8 mouse cellular contexts compared by ENCODE assay signal in genomic region chr4:45083487-45083886, GRCm38 (mm10). TPM values are rescaled to one million over a fixed set of nuclear protein-coding genes. Genes with fewer than 3 reads are reported as not detected.
DNase-seq lines count a peak whose midpoint lies in the region; ATAC-seq and TF ChIP-seq lines count a peak whose summit lies in the region.

No protein-coding gene starts in this region.

- H3K9me3 ChIP-seq in forebrain, embryonic 11.5 days (ENCODE audit: control insufficient read depth, low read length), result no peaks in the 10 kb centered on the region
- H3K9me3 ChIP-seq in limb, embryonic 10.5 days (replicated peaks), result no peaks in the 10 kb centered on the region

- peak overlapping the region; percentile 96 for H3K4me3 ChIP-seq in gastrocnemius, adult 2 months
- peak overlapping the region; percentile 87 for H3K4me3 ChIP-seq in forebrain, embryonic 11.5 days (ENCODE audit: low read depth, low read length)
- H3K4me3 ChIP-seq in limb, embryonic 10.5 days, result peak overlapping the region; percentile 94
- H3K4me3 ChIP-seq in olfactory bulb, adult 2 months (ENCODE audit: insufficient read depth, low read depth, low read length), result peak overlapping the region; percentile 43

- peaks cover 2% of the 10 kb centered on the region; the same call in 1 of the 2 replicates for H3K36me3 ChIP-seq in forebrain, embryonic 11.5 days (ENCODE audit: control insufficient read depth, insufficient read depth, low read length)
- H3K36me3 ChIP-seq in limb, embryonic 10.5 days, result peaks cover 8% of the 10 kb centered on the region

- no peak for TF ChIP-seq CTCF in gastrocnemius, adult 2 months (IDR thresholded peaks at IDR 0.05)
- no peak for TF ChIP-seq CTCF in olfactory bulb, adult 2 months (IDR thresholded peaks at IDR 0.05; ENCODE audit: insufficient read depth, low read depth, low read length)

- ATAC-seq in forebrain, embryonic 11.5 days (replicated peaks; ENCODE audit: low FRiP score), result no peak

- peak overlapping the region; percentile 85; the same call in 1 of the 2 replicates for H3K27ac ChIP-seq in gastrocnemius, adult 2 months
- no peak overlapping the region for H3K27ac ChIP-seq in forebrain, embryonic 11.5 days (ENCODE audit: low read depth, low read length)
- H3K27ac ChIP-seq in limb, embryonic 10.5 days, result no peak overlapping the region
- no peak overlapping the region for H3K27ac ChIP-seq in olfactory bulb, adult 2 months (ENCODE audit: insufficient read depth, low read depth, low read length)

- WGBS in forebrain, embryonic 11.5 days, result 2% methylated on average over 8 of the region's 8 CpGs
- WGBS in limb, embryonic 10.5 days, result 6% methylated on average over 8 of the region's 8 CpGs
- under 1% methylated on average over 8 of the region's 8 CpGs for WGBS in olfactory bulb, adult 2 months

- intact Hi-C loops in gastrocnemius, adult 2 months (cut with DNase I), result loop anchor here (5.0 kb wide), 1 partner anchor 66 kb away; the partner anchor contains the start of gene Polr1e

- H3K4me2 ChIP-seq in forebrain, embryonic 11.5 days (ENCODE audit: low read depth, low read length, severe bottlenecking), result peak overlapping the region; percentile 81

- no peaks in the 10 kb centered on the region for H3K27me3 ChIP-seq in forebrain, embryonic 11.5 days (ENCODE audit: control insufficient read depth, insufficient read depth, low read length)
- H3K27me3 ChIP-seq in limb, embryonic 10.5 days (ENCODE audit: low read depth, poor library complexity, severe bottlenecking), result no peaks in the 10 kb centered on the region

- peaks cover 4% of the 10 kb centered on the region; the same call in 1 of the 2 replicates for H3K4me1 ChIP-seq in forebrain, embryonic 11.5 days (replicated peaks; ENCODE audit: control insufficient read depth, insufficient read depth, low read length)
- peaks cover 18% of the 10 kb centered on the region for H3K4me1 ChIP-seq in limb, embryonic 10.5 days
- peaks cover 6% of the 10 kb centered on the region for H3K4me1 ChIP-seq in olfactory bulb, adult 2 months (ENCODE audit: control insufficient read depth, insufficient read depth, low read length)

- TF ChIP-seq POLR2A in olfactory bulb, adult 2 months (IDR thresholded peaks at IDR 0.05; ENCODE audit: insufficient read depth, low read depth, low read length), result no peak

- H3K9ac ChIP-seq in forebrain, embryonic 11.5 days (ENCODE audit: low read length), result peak overlapping the region; percentile 93

- DNase-seq in gastrocnemius, adult 2 months, result no peak
- DNase-seq in gastrocnemius, postnatal 4 days (ENCODE audit: low spot score in 2 of 2), result no peak
- peak; percentile 8 for DNase-seq in CD4-positive helper T cell, adult 2 months (ENCODE audit: low read depth, low spot score)
- peak; percentile 55 for DNase-seq in forebrain, embryonic 11.5 days (ENCODE audit: low spot score)
- DNase-seq in limb, embryonic 10.5 days (ENCODE audit: low spot score), result no peak
- DNase-seq in B cell, adult 2 months, result no peak
- DNase-seq in thymus, postnatal 14 days, result no peak

RNA-seq across cellular contexts. Expression of gene Fbxo10, which starts 0.9 kb away (rescaled TPM):
- total RNA-seq in gastrocnemius, adult 2 months (2021), result 1 to 10 TPM; 2.2 to 2.3 TPM
- total RNA-seq in gastrocnemius, postnatal 4 days (2021), result 10 to 100 TPM; 16.0 to 16.8 TPM
- polyA plus RNA-seq in forebrain, embryonic 11.5 days (2014; fragmentation: Nextera tagmentation; extraction: Ambion mirVana), result 12.5 and 13.3 TPM in 2 replicates
- 13.7 and 17.9 TPM in 2 replicates for polyA plus RNA-seq in limb, embryonic 10.5 days (2016; fragmentation: Nextera tagmentation; extraction: Ambion mirVana)
- not detected in 2 replicates for polyA plus RNA-seq in olfactory bulb, adult 2 months (2012; ENCODE audit: insufficient read depth, insufficient read length, low replicate concordance, missing spikeins)

RNA-seq across cellular contexts. Expression of gene Tomm5, which starts 24.4 kb away (rescaled TPM):
- total RNA-seq in gastrocnemius, adult 2 months (2021), result 10 to 100 TPM; 70.2 to 99.3 TPM
- total RNA-seq in gastrocnemius, postnatal 4 days (2021), result 10 to 100 TPM; 75.9 to 78.1 TPM
- polyA plus RNA-seq in forebrain, embryonic 11.5 days (2014; fragmentation: Nextera tagmentation; extraction: Ambion mirVana), result 172 and 184 TPM in 2 replicates
- polyA plus RNA-seq in limb, embryonic 10.5 days (2016; fragmentation: Nextera tagmentation; extraction: Ambion mirVana), result 210 and 265 TPM in 2 replicates
- polyA plus RNA-seq in olfactory bulb, adult 2 months (2012; ENCODE audit: insufficient read depth, insufficient read length, low replicate concordance, missing spikeins), result not detected in 2 replicates

Comparison
In these comparisons a context has a peak if more than half of its experiments do, and no peak if none do; other contexts are left out.
1. DNase-seq: peak in CD4-positive helper T cell, adult 2 months (single experiment) and forebrain, embryonic 11.5 days (single experiment); none in gastrocnemius, adult 2 months (single experiment), gastrocnemius, postnatal 4 days (0 of 2), limb, embryonic 10.5 days (single experiment), B cell, adult 2 months (0 of 2) and thymus, postnatal 14 days (single experiment).
2. H3K4me3 ChIP-seq: peak in every context shown above with its lines; median percentile 96 in gastrocnemius, adult 2 months; 94 in limb, embryonic 10.5 days; 87 in forebrain, embryonic 11.5 days; 43 in olfactory bulb, adult 2 months.
3. RNA of gene Fbxo10, which starts 0.9 kb away (polyA plus RNA-seq): 13.7 to 17.9 TPM in limb, embryonic 10.5 days and 12.5 to 13.3 TPM in forebrain, embryonic 11.5 days; not detected in olfactory bulb, adult 2 months; every median in the first group is over 10 times any median in the second.
4. RNA of gene Tomm5, which starts 24.4 kb away (polyA plus RNA-seq): 210 to 265 TPM in limb, embryonic 10.5 days and 172 to 184 TPM in forebrain, embryonic 11.5 days; not detected in olfactory bulb, adult 2 months; every median in the first group is over 100 times any median in the second.